Mouse (Mus musculus): ENCODE data around the gene Cenpe. TPM values are rescaled to one million over a fixed set of nuclear protein-coding genes. Genes with fewer than 3 reads are reported as not detected.

Gene Cenpe
- polyA plus RNA-seq, 1 experiment from 2014 or later = 16.5 TPM

GRCm38 (mm10) chr3:135232462-135232861, 20.1 kb downstream of the Cenpe start:
- H3K9me3 ChIP-seq (replicated peaks; ENCODE audit: control insufficient read depth, low read length) = no peaks in the 10 kb centered on the region
- H3K4me3 ChIP-seq (ENCODE audit: low read length) = no peak overlapping the region
- ATAC-seq (replicated peaks; ENCODE audit: extremely low read depth, insufficient read depth, low FRiP score) = no peak
- H3K27ac ChIP-seq (ENCODE audit: low read length) = no peak overlapping the region
- no peak overlapping the region for H3K9ac ChIP-seq (ENCODE audit: low read length)
- WGBS = 96% methylated on average over 3 of the region's 3 CpGs
- H3K27me3 ChIP-seq (ENCODE audit: control insufficient read depth, insufficient read depth, low read length) = no peaks in the 10 kb centered on the region
- peaks cover 56% of the 10 kb centered on the region for H3K36me3 ChIP-seq (ENCODE audit: control insufficient read depth, insufficient read depth)
- no peak overlapping the region for H3K4me2 ChIP-seq (ENCODE audit: low read depth, low read length)
- H3K4me1 ChIP-seq (ENCODE audit: control insufficient read depth, insufficient read depth, low read length) = no peaks in the 10 kb centered on the region

DNA sequence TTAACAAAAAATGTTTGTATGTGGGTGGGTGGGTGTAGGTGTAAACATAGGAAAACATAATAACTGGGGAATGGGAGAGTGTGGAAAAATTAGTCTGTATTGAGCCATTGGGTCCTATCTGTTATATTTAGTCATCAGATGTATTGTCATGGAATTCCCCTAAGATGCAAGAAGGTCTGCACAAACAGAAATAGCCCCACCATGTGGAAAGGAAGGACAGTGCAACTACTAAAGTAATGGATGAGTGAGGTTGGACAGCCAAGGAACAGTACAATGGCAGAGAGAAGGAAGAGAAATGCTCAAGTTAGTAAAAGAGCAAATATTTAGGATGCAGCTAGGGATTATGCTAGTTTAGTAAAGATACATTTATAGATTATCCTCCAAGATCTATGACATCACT, 33.4 kb downstream of the Cenpe start:
- Histone ChIP-seq H3K36me3 (ENCODE audit: control insufficient read depth, insufficient read depth) (peaks cover 48% of the 10 kb centered on the region), H3K4me1 (ENCODE audit: control insufficient read depth, insufficient read depth, low read length) (no peaks in the 10 kb centered on the region), H3K9ac (ENCODE audit: low read length) (no peak overlapping the region), H3K4me2 (ENCODE audit: low read depth, low read length) (no peak overlapping the region), H3K9me3 (replicated peaks; ENCODE audit: control insufficient read depth, low read length) (no peaks in the 10 kb centered on the region), H3K27ac (ENCODE audit: low read length) (no peak overlapping the region), H3K4me3 (ENCODE audit: low read length) (no peak overlapping the region), H3K27me3 (ENCODE audit: control insufficient read depth, insufficient read depth, low read length) (no peaks in the 10 kb centered on the region)
- ATAC-seq (replicated peaks; ENCODE audit: extremely low read depth, insufficient read depth, low FRiP score) = no peak

DNA sequence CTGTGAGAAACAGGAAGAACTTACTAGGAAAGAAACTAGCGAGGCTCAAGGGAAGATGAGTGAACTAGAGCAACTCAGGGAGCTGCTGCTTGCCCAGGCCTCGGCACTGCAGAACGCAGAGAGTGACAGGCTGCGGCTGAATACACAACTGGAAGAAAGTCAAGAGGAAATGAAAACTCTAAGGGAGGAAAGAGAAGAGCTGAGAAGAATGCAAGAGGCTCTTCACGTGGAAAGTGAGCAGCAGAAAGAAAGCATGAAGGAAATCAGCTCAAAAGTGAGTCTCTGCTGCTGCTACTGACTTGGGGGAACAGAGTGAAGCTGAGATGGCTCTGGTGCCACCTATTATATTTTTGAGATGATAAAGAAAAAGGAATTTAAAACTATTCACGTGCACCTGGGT, 34.5 kb downstream of the Cenpe start:
- no peak for ATAC-seq (replicated peaks; ENCODE audit: extremely low read depth, insufficient read depth, low FRiP score)
- Histone ChIP-seq H3K4me1 (ENCODE audit: control insufficient read depth, insufficient read depth, low read length) (no peaks in the 10 kb centered on the region), H3K4me3 (ENCODE audit: low read length) (no peak overlapping the region), H3K4me2 (ENCODE audit: low read depth, low read length) (no peak overlapping the region), H3K27me3 (ENCODE audit: control insufficient read depth, insufficient read depth, low read length) (no peaks in the 10 kb centered on the region), H3K9ac (ENCODE audit: low read length) (no peak overlapping the region), H3K36me3 (ENCODE audit: control insufficient read depth, insufficient read depth) (peaks cover 44% of the 10 kb centered on the region), H3K27ac (ENCODE audit: low read length) (no peak overlapping the region), H3K9me3 (replicated peaks; ENCODE audit: control insufficient read depth, low read length) (no peaks in the 10 kb centered on the region)
- WGBS = 92% methylated on average over 6 of the region's 6 CpGs

DNA sequence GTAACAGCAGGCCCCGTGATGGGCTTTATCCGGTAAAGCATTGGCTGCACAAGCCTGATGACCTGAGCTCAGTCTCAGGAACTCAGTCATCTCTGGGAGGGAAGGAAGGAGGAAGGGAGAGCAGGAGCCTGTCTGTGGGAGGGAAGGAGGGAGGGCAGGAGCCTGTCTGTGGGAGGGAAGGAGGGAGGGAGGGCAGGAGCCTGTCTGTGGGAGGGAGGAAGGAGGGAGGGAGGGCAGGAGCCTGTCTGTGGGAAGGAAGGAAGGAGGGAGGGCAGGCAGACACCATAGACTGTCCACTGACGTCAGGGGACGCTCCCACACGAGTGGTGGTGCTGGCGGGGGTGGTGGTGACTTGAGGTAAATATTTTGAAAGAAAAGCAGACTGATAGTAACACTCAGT, 36.8 kb downstream of the Cenpe start:
- no peak for ATAC-seq (replicated peaks; ENCODE audit: extremely low read depth, insufficient read depth, low FRiP score)
- 73% methylated on average over 6 of the region's 6 CpGs for WGBS
- peaks cover 40% of the 10 kb centered on the region for H3K36me3 ChIP-seq (ENCODE audit: control insufficient read depth, insufficient read depth)

GRCm38 (mm10) chr3:135251825-135252224, 39.5 kb downstream of the Cenpe start:
- Histone ChIP-seq H3K27me3 (ENCODE audit: control insufficient read depth, insufficient read depth, low read length) (no peaks in the 10 kb centered on the region), H3K9ac (ENCODE audit: low read length) (no peak overlapping the region), H3K4me2 (ENCODE audit: low read depth, low read length) (no peak overlapping the region), H3K4me3 (ENCODE audit: low read length) (no peak overlapping the region), H3K9me3 (replicated peaks; ENCODE audit: control insufficient read depth, low read length) (no peaks in the 10 kb centered on the region), H3K27ac (ENCODE audit: low read length) (no peak overlapping the region), H3K36me3 (ENCODE audit: control insufficient read depth, insufficient read depth) (peaks cover 48% of the 10 kb centered on the region), H3K4me1 (ENCODE audit: control insufficient read depth, insufficient read depth, low read length) (no peaks in the 10 kb centered on the region)
- 88% methylated on average over 6 of the region's 6 CpGs for WGBS
- ATAC-seq (replicated peaks; ENCODE audit: extremely low read depth, insufficient read depth, low FRiP score) = no peak

More for the DNA sequence above, 36.8 kb downstream of the Cenpe start:
- Histone ChIP-seq H3K9ac (ENCODE audit: low read length) (no peak overlapping the region), H3K4me2 (ENCODE audit: low read depth, low read length) (no peak overlapping the region), H3K27ac (ENCODE audit: low read length) (no peak overlapping the region), H3K4me3 (ENCODE audit: low read length) (no peak overlapping the region), H3K4me1 (ENCODE audit: control insufficient read depth, insufficient read depth, low read length) (no peaks in the 10 kb centered on the region), H3K9me3 (replicated peaks; ENCODE audit: control insufficient read depth, low read length) (no peaks in the 10 kb centered on the region), H3K27me3 (ENCODE audit: control insufficient read depth, insufficient read depth, low read length) (no peaks in the 10 kb centered on the region)

DNA sequence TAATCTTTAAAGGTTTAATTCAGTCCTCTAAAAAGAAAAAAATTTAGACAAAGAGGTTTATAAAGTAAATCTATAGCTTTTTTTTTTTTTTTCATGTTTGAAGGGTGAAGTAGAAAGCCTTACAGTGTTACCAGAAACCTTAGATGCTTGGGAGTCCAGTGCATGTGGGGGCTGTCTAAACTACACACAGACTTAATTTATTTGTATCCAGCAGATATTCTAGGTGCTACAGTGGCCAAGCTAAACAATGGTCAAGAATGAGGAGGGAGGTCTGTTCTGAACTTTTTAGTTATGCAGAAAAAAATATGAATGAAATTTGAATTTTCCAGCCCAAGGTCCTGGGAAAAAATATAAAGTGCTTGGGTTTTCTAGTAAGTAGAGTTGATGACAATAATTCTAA, 42.4 kb downstream of the Cenpe start:
- Histone ChIP-seq H3K36me3 (ENCODE audit: control insufficient read depth, insufficient read depth) (peaks cover 51% of the 10 kb centered on the region), H3K9me3 (replicated peaks; ENCODE audit: control insufficient read depth, low read length) (no peaks in the 10 kb centered on the region), H3K27ac (ENCODE audit: low read length) (no peak overlapping the region), H3K9ac (ENCODE audit: low read length) (no peak overlapping the region), H3K4me1 (ENCODE audit: control insufficient read depth, insufficient read depth, low read length) (no peaks in the 10 kb centered on the region), H3K4me3 (ENCODE audit: low read length) (no peak overlapping the region), H3K27me3 (ENCODE audit: control insufficient read depth, insufficient read depth, low read length) (no peaks in the 10 kb centered on the region), H3K4me2 (ENCODE audit: low read depth, low read length) (no peak overlapping the region)
- no peak for ATAC-seq (replicated peaks; ENCODE audit: extremely low read depth, insufficient read depth, low FRiP score)

DNA sequence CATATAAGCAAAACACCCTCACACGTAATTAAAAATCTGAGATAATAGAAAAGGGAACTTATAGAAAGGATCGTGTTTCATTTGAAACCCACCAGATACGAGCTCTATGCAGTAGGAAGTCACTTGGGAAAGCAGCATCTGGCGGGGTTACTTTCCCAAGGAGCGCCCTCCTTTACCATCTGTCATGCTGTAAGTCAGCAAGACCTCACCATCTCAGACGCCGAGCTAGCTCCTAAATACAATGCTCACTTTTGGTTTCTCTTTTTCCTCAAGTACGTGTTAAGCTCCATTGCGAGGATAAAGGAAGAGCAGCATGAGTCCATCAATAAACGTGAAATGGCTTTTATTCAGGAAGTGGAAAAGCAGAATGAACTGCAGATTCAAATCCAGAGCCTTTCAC, 46.6 kb downstream of the Cenpe start:
- H3K36me3 ChIP-seq (ENCODE audit: control insufficient read depth, insufficient read depth) = peaks cover 61% of the 10 kb centered on the region
- 91% methylated on average over 10 of the region's 10 CpGs for WGBS

GRCm38 (mm10) chr3:135260233-135260632, 47.9 kb downstream of the Cenpe start:
- WGBS = 90% methylated on average over 7 of the region's 7 CpGs
- H3K36me3 ChIP-seq (ENCODE audit: control insufficient read depth, insufficient read depth) = peaks cover 68% of the 10 kb centered on the region
- no peak overlapping the region for H3K4me2 ChIP-seq (ENCODE audit: low read depth, low read length)
- ATAC-seq (replicated peaks; ENCODE audit: extremely low read depth, insufficient read depth, low FRiP score) = no peak
- no peak overlapping the region for H3K27ac ChIP-seq (ENCODE audit: low read length)
- H3K4me1 ChIP-seq (ENCODE audit: control insufficient read depth, insufficient read depth, low read length) = no peaks in the 10 kb centered on the region
- H3K9ac ChIP-seq (ENCODE audit: low read length) = no peak overlapping the region
- H3K4me3 ChIP-seq (ENCODE audit: low read length) = no peak overlapping the region
- H3K27me3 ChIP-seq (ENCODE audit: control insufficient read depth, insufficient read depth, low read length) = no peaks in the 10 kb centered on the region
- H3K9me3 ChIP-seq (replicated peaks; ENCODE audit: control insufficient read depth, low read length) = no peaks in the 10 kb centered on the region

More for the DNA sequence above, 46.6 kb downstream of the Cenpe start:
- H3K27me3 ChIP-seq (ENCODE audit: control insufficient read depth, insufficient read depth, low read length) = no peaks in the 10 kb centered on the region
- ATAC-seq (replicated peaks; ENCODE audit: extremely low read depth, insufficient read depth, low FRiP score) = no peak
- no peak overlapping the region for H3K4me2 ChIP-seq (ENCODE audit: low read depth, low read length)
- H3K4me3 ChIP-seq (ENCODE audit: low read length) = no peak overlapping the region
- H3K9ac ChIP-seq (ENCODE audit: low read length) = no peak overlapping the region
- no peak overlapping the region for H3K27ac ChIP-seq (ENCODE audit: low read length)
- no peaks in the 10 kb centered on the region for H3K9me3 ChIP-seq (replicated peaks; ENCODE audit: control insufficient read depth, low read length)
- H3K4me1 ChIP-seq (ENCODE audit: control insufficient read depth, insufficient read depth, low read length) = no peaks in the 10 kb centered on the region

DNA sequence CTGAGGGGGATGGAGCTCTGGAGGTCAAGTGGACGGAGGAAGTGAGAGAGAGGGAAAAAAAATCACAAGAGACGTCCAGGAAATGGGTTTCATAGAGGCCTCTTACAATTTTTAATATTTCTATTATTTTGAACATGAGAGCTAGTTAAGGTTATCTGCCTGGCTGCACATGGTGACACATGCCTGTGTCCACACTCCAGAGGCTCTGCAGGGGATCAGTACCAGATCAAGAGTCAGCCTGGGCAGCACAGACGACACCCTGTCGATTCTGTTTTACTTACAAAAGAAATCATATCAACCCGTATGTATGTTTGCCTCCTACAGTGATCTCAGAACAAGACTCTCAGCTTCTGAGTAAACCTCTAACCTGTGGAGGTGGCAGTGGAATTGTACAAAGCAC, 56.3 kb downstream of the Cenpe start:
- Histone ChIP-seq H3K27ac (ENCODE audit: low read length) (no peak overlapping the region), H3K9ac (ENCODE audit: low read length) (no peak overlapping the region), H3K4me2 (ENCODE audit: low read depth, low read length) (no peak overlapping the region), H3K36me3 (ENCODE audit: control insufficient read depth, insufficient read depth) (peaks cover 48% of the 10 kb centered on the region), H3K27me3 (ENCODE audit: control insufficient read depth, insufficient read depth, low read length) (no peaks in the 10 kb centered on the region), H3K4me3 (ENCODE audit: low read length) (no peak overlapping the region), H3K9me3 (replicated peaks; ENCODE audit: control insufficient read depth, low read length) (no peaks in the 10 kb centered on the region), H3K4me1 (ENCODE audit: control insufficient read depth, insufficient read depth, low read length) (no peaks in the 10 kb centered on the region)
- no peak for ATAC-seq (replicated peaks; ENCODE audit: extremely low read depth, insufficient read depth, low FRiP score)
- WGBS = 81% methylated on average over 5 of the region's 5 CpGs
